Mouse (Mus musculus) embryonic facial prominence, embryonic 13.5 days (tissue): ENCODE data around the gene Sprr2k. TPM values are rescaled to one million over a fixed set of nuclear protein-coding genes. Genes with fewer than 3 reads are reported as not detected.

ENCODE experiments used
- ATAC-seq: fragments of 200-750 bp; cut with Nextera tagmentation; 2 replicates; pipeline ENCODE4 v1.8.0; 2017; ENCODE audit warnings: low read depth; ENCODE audit not compliant: insufficient number of reproducible peaks, insufficient read depth, low FRiP score, low TSS enrichment
- H3K27ac ChIP-seq: fragments of 300-500 bp; sonication (generic); 2 replicates; pipeline ENCODE4 v1.5.1; 2015; ENCODE audit warnings: moderate library complexity, mild to moderate bottlenecking, inconsistent platforms
- H3K27me3 ChIP-seq: fragments of 300-500 bp; sonication (generic); 2 replicates; pipeline ENCODE4 v1.6.1; 2015; ENCODE audit warnings: mild to moderate bottlenecking, inconsistent platforms
- H3K36me3 ChIP-seq: fragments of 300-500 bp; sonication (generic); 2 replicates; pipeline ENCODE4 v1.6.1; 2015; ENCODE audit warnings: mild to moderate bottlenecking, inconsistent platforms
- H3K4me1 ChIP-seq: fragments of 300-500 bp; sonication (generic); 2 replicates; pipeline ENCODE4 v1.6.1; 2015; ENCODE audit warnings: inconsistent platforms
- H3K4me2 ChIP-seq: fragments of 300-500 bp; sonication (generic); 2 replicates; pipeline ENCODE4 v1.6.1; 2015; ENCODE audit warnings: moderate library complexity, mild to moderate bottlenecking, inconsistent platforms
- H3K4me3 ChIP-seq: fragments of 300-500 bp; sonication (generic); 2 replicates; pipeline ENCODE4 v1.5.1; 2015; ENCODE audit warnings: mild to moderate bottlenecking, inconsistent platforms
- H3K9ac ChIP-seq: fragments of 300-500 bp; sonication (generic); 2 replicates; pipeline ENCODE4 v1.6.1; 2015; ENCODE audit warnings: mild to moderate bottlenecking, inconsistent platforms
- H3K9me3 ChIP-seq: fragments of 300-500 bp; sonication (generic); 2 replicates; pipeline ENCODE4 v1.6.1; 2016; ENCODE audit warnings: inconsistent platforms
- WGBS: fragments of 180-500 bp; shearing (Covaris S2); methylation state at CpG from one replicate; pipeline ENCODE4 v1.1.7; 2015; ENCODE audit warnings: mixed read lengths; 5-methylcytosine and 5-hydroxymethylcytosine counted together
- polyA plus RNA-seq: library from polyadenylated mRNA; unstranded; fragments of >200 nt; fragmentation: Nextera tagmentation; extraction: Ambion mirVana; gene quantifications from 2 replicates; pipeline ENCODE4 v1.2.1, GENCODE M21; 2015

The Sprr2k gene
- not detected in 2 replicates for polyA plus RNA-seq

DNA sequence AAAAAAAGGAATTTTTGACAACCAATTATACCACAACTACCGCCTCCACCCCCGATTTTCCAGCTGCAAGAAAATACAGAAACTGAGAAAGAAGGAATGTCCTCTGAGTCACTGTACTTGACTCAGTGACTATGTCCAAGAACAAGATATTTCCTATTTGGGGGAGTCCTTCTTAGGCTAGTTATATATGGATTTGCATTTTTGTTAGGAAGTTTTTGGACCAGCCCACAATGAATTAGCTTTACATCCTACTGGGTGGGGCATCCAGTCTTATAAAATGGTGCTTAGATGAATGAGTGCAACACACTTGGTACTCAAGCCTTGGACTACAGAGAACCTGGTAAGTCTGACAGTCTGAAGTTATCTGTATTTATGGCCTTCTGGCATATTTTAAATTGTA is at the start of gene Sprr2k:
TSS of gene Sprr2k (plus strand) at position 301 of the 400 bp plus-strand sequence.
- no peak within 1 kb of the TSS for H3K4me2 ChIP-seq
- no peaks in the 10 kb centered on the region for H3K36me3 ChIP-seq
- no peak for ATAC-seq
- no peak within 1 kb of the TSS for H3K27ac ChIP-seq
- H3K27me3 ChIP-seq: no peaks in the 10 kb centered on the region
- H3K4me3 ChIP-seq: no peak within 1 kb of the TSS
- H3K9me3 ChIP-seq: no peaks in the 10 kb centered on the region
- H3K4me1 ChIP-seq: no peaks in the 10 kb centered on the region
- H3K9ac ChIP-seq: no peak within 1 kb of the TSS
- WGBS: 68% methylated on average over 2 of the region's 2 CpGs

DNA sequence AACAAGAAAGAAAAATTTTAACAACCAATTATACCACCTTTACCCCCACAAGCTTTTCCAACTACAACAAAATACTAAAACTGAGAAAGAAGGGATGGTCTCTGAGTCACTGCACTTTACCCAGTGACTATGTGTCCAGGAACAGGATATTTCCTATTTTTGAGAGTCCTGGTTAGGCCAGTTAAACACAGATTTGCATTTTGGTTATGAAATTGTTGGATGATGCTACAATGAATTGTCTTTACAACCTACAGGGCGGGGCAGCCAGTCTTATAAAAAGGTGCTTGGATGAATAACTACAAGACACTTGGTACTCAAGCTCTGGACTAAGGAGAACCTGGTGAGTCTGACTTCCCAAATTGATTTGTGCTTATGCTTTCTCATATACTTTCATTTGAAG is 47.0 kb upstream of the Sprr2k start, which contains the start of gene Sprr2h:
TSS of gene Sprr2h (plus strand) at position 301 of the 400 bp plus-strand sequence.
- H3K4me1 ChIP-seq: no peaks in the 10 kb centered on the region
- no peak within 1 kb of the TSS for H3K4me2 ChIP-seq
- no peak within 1 kb of the TSS for H3K27ac ChIP-seq
- no peak within 1 kb of the TSS for H3K4me3 ChIP-seq
- 72% methylated on average over 1 of the region's 1 CpGs for WGBS
- no peaks in the 10 kb centered on the region for H3K9me3 ChIP-seq
- no peaks in the 10 kb centered on the region for H3K27me3 ChIP-seq
- no peaks in the 10 kb centered on the region for H3K36me3 ChIP-seq
- H3K9ac ChIP-seq: no peak within 1 kb of the TSS
- ATAC-seq: no peak

DNA sequence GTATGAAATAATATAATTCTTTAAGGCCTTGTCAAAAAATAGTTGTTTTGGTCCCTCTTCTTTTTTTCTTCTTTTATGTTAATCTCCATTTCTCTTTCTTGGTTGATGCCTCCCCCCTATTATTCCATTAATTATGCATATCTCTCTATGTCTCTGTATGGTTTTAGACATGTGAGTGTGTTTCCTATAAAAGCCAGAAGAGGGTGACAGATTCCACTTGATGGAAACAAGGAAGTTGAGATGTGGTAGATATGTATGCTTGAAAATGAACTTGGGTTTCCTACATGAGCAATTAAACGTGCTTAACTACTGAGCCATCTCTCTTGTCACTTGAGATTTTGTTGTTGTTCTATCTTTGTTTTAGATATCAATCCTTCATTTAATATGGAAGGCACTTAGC is 38.1 kb upstream of the Sprr2k start:
- H3K4me2 ChIP-seq: no peak overlapping the region
- H3K9ac ChIP-seq: no peak overlapping the region
- H3K27ac ChIP-seq: no peak overlapping the region
- no peak overlapping the region for H3K4me3 ChIP-seq
- H3K9me3 ChIP-seq: no peaks in the 10 kb centered on the region
- H3K36me3 ChIP-seq: no peaks in the 10 kb centered on the region
- no peaks in the 10 kb centered on the region for H3K27me3 ChIP-seq
- ATAC-seq: no peak
- no peaks in the 10 kb centered on the region for H3K4me1 ChIP-seq
- WGBS: 58% methylated on average over 1 of the region's 1 CpGs

DNA sequence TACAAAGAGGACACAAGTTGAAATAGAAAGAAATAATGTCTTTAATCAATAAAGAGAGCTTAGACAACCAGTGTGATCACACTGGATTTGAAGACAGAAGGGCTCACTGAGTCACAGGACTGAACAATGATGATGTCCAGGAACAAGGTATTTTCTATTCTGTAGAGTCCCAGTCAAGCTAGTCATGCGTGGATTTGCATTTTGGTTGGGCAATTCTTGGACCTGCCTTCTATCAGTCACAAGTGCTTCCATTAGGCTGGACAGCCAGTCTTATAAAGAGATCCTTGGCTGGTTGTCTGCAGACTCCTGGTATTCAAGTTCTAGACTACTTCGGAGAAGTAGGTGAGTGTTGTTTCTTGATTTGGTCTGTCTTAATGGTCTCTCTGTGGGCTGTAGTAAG is 24.7 kb upstream of the Sprr2k start, which contains the start of gene Sprr2i:
TSS of gene Sprr2i (plus strand) at position 301 of the 400 bp plus-strand sequence.
- H3K4me3 ChIP-seq: no peak within 1 kb of the TSS
- H3K9ac ChIP-seq: no peak within 1 kb of the TSS
- no peak within 1 kb of the TSS for H3K27ac ChIP-seq
- no peaks in the 10 kb centered on the region for H3K36me3 ChIP-seq
- H3K9me3 ChIP-seq: no peaks in the 10 kb centered on the region
- no peak for ATAC-seq
- no peaks in the 10 kb centered on the region for H3K4me1 ChIP-seq
- no peak within 1 kb of the TSS for H3K4me2 ChIP-seq
- WGBS: 87% methylated on average over 2 of the region's 2 CpGs
- no peaks in the 10 kb centered on the region for H3K27me3 ChIP-seq

DNA sequence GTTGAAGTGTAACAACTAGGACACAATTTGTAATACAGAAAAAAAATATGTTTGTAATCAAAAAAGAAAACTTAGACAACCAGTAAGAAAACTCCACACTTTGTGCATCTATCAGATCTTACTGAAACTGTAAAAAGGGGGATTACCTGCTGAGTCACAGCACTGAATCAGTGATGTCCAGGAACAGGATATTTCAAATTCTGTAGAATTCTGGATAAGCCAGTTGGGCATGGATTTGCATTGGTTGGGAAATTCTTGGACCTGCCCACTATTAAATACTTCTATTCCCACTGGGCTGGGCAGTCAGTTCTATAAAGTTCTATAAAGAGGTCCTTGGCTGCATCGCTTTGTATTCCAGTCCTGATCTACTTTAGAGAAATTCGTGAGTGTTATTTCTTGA is 14.6 kb upstream of the Sprr2k start, which contains the start of gene Sprr2j-ps:
TSS of gene Sprr2j-ps (plus strand) at position 301 of the 400 bp plus-strand sequence.
- Histone ChIP-seq H3K36me3 (no peaks in the 10 kb centered on the region), H3K4me2 (no peak within 1 kb of the TSS), H3K4me1 (no peaks in the 10 kb centered on the region), H3K27ac (no peak within 1 kb of the TSS), H3K27me3 (no peaks in the 10 kb centered on the region), H3K4me3 (no peak within 1 kb of the TSS), H3K9me3 (no peaks in the 10 kb centered on the region), H3K9ac (no peak within 1 kb of the TSS)
- ATAC-seq: no peak
- whole genome bisulfite sequencing: 95% methylated on average over 2 of the region's 2 CpGs

DNA sequence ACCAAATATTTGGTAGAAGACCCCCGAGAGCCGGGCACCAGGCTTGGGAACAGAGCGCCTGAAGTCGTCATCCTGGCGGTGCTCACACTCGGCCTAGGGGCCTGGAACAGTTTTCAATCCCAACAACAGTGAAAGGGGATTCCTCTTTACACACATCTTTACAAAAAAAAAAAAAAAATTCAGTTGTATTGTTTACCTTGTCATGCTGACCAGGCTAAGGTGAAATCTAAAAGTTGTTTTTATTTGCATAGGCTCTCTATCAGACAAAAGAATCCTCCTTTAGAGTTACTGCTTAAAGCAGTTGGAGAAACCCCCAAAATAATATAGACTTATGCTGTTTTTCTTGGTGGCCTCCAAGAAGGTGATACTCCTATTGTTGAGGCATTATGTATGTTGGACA is 3.1 kb upstream of the Sprr2k start, which contains the start of gene Gm9774:
TSS of gene Gm9774 (minus strand) at position 101 of the 400 bp plus-strand sequence.
- Histone ChIP-seq H3K4me3 (no peak within 1 kb of the TSS), H3K36me3 (no peaks in the 10 kb centered on the region), H3K27ac (no peak within 1 kb of the TSS), H3K4me2 (no peak within 1 kb of the TSS), H3K4me1 (no peaks in the 10 kb centered on the region), H3K9ac (no peak within 1 kb of the TSS), H3K9me3 (no peaks in the 10 kb centered on the region), H3K27me3 (no peaks in the 10 kb centered on the region)
- ATAC-seq: no peak
- 86% methylated on average over 6 of the region's 6 CpGs for WGBS

DNA sequence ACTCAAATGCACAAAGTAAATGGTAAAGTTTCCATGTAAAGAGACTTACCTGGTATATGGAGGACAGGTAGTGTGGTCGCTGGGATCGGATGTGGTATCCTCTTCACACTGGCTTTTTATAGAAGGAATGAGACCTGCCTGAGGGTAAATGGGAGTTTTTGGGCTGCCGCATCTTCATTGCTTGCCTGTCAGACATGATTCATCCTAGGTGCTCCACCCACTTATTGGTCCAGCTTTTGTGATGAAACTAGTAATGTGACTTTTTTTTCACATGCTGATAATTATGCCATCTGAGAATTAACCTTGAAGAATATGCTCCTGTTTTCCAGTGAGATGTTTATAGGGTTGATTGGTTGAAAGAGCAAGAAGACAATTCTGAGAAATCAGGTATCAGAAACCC is 6.3 kb downstream of the Sprr2k start, which contains the start of gene Sprr1b:
TSS of gene Sprr1b (minus strand) at position 101 of the 400 bp plus-strand sequence.
- no peak within 1 kb of the TSS for H3K4me2 ChIP-seq
- 88% methylated on average over 3 of the region's 3 CpGs for WGBS
- H3K27me3 ChIP-seq: no peaks in the 10 kb centered on the region
- no peak within 1 kb of the TSS for H3K27ac ChIP-seq
- no peaks in the 10 kb centered on the region for H3K36me3 ChIP-seq
- no peaks in the 10 kb centered on the region for H3K4me1 ChIP-seq
- no peak within 1 kb of the TSS for H3K4me3 ChIP-seq
- H3K9me3 ChIP-seq: no peaks in the 10 kb centered on the region
- no peak for ATAC-seq
- H3K9ac ChIP-seq: no peak within 1 kb of the TSS

DNA sequence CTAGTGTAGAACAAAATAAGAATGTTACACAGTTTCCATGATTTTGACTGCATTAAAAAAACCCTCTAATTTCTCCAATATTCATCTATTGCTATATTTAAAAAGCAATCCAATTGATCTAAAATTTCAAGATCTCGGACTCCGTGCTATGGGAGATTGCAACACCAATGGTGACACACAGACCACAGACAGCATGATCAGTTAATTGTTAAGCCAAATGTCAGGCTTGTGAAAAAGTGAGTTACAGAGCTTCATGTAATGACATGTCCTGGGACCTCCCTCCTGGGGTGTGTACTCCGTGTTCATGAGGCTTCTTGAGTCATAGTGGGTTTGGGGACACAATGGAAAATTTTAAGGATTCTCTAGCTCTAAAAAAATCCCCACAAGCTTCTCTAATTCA is 7.8 kb downstream of the Sprr2k start:
- 84% methylated on average over 3 of the region's 3 CpGs for WGBS
- H3K4me1 ChIP-seq: no peaks in the 10 kb centered on the region
- no peaks in the 10 kb centered on the region for H3K36me3 ChIP-seq
- no peak overlapping the region for H3K27ac ChIP-seq
- no peak overlapping the region for H3K4me3 ChIP-seq
- H3K4me2 ChIP-seq: no peak overlapping the region
- H3K9ac ChIP-seq: no peak overlapping the region
- no peaks in the 10 kb centered on the region for H3K9me3 ChIP-seq
- no peaks in the 10 kb centered on the region for H3K27me3 ChIP-seq
- no peak for ATAC-seq

DNA sequence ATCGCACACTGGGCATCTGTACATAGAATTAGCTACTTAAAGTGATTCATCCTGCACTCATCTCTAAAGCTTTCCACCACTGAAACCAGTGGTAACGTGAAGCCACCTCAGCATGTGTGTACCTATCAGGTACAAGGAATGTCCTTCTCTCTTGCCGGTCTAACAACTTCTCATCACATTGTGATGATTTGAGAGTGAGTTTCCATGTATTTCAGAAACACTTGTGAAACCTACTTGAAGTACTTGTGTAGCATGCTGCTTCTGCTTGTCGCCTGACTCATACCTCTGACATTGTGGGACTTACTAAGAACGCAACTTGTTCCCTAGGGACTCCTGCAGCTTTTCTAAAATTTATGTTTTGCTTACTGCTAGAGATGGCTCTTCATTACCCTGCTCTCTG is 22.8 kb downstream of the Sprr2k start:
- WGBS: 88% methylated on average over 5 of the region's 5 CpGs

DNA sequence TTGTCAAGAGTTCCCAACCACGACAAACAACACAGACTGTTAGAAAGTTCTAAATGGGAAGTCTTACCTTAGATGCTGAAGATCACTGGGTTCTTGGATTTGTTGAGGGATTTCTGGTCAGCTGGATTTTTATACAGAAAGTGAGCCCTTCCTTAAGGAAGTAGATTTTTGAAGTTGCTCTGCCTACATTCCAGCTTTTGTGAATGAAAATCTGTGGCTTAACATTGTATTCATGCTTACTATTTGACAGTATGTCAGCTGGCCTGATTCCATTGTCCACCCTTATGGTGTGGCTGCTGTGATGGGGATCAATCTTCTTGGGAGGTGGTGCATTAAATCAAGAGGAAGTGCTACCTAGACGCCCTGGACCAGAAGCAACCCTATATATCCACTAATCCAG is 26.2 kb downstream of the Sprr2k start, which contains the start of gene Sprr3:
TSS of gene Sprr3 (minus strand) at position 101 of the 400 bp plus-strand sequence.
- H3K27me3 ChIP-seq: no peaks in the 10 kb centered on the region
- no peak within 1 kb of the TSS for H3K27ac ChIP-seq
- 62% methylated on average over 2 of the region's 2 CpGs for WGBS
- ATAC-seq: no peak
- H3K9ac ChIP-seq: no peak within 1 kb of the TSS
- H3K4me3 ChIP-seq: no peak within 1 kb of the TSS
- H3K4me2 ChIP-seq: no peak within 1 kb of the TSS
- no peaks in the 10 kb centered on the region for H3K9me3 ChIP-seq
- no peaks in the 10 kb centered on the region for H3K36me3 ChIP-seq
- no peaks in the 10 kb centered on the region for H3K4me1 ChIP-seq

More for the DNA sequence above, 22.8 kb downstream of the Sprr2k start:
- H3K4me2 ChIP-seq: no peak overlapping the region
- H3K27me3 ChIP-seq: no peaks in the 10 kb centered on the region
- no peak for ATAC-seq
- no peak overlapping the region for H3K27ac ChIP-seq
- no peak overlapping the region for H3K9ac ChIP-seq
- H3K4me3 ChIP-seq: no peak overlapping the region
- no peaks in the 10 kb centered on the region for H3K36me3 ChIP-seq
- no peaks in the 10 kb centered on the region for H3K4me1 ChIP-seq
- no peaks in the 10 kb centered on the region for H3K9me3 ChIP-seq

DNA sequence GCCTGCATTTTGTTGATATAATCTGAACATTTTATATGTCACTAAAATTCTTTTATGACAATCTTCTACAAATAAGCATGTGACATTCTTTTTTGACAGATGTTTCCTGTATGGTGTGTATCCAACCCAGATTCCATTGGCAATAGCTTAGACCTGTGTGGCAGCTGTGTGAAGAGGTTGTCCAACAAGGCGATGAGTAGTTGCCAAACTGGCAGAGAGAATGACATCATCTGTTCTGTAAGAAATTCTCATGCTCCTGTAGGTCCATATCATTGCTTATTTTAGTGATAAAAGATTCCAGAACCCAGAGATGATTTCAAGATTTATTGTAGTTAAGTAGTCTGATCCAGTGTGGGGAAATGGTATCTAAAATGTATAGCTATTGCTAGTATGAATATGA is 34.2 kb downstream of the Sprr2k start:
- H3K4me2 ChIP-seq: no peak overlapping the region
- no peaks in the 10 kb centered on the region for H3K9me3 ChIP-seq
- no peaks in the 10 kb centered on the region for H3K27me3 ChIP-seq
- no peaks in the 10 kb centered on the region for H3K4me1 ChIP-seq
- ATAC-seq: no peak
- H3K36me3 ChIP-seq: no peaks in the 10 kb centered on the region
- 78% methylated on average over 1 of the region's 1 CpGs for WGBS
- no peak overlapping the region for H3K4me3 ChIP-seq
- no peak overlapping the region for H3K9ac ChIP-seq
- no peak overlapping the region for H3K27ac ChIP-seq

DNA sequence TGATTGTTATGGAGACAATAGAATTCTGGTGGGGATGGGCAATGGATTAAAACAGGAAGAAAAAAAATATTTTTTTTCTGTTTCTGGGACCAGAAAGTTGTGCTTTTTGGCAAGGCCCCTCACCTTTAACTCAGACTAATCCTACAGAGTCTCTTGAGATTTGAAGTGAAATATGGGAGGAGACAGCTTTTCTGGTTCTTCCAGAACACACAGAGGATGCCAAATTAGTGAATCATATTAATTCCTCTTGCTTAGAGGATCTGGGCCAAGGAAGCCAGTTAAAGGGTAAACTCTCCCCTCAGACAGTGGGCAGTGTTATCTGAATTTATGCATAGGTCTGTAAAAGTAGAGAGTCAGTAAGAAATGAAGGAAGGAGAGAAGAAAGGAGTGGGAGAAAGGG is 35.0 kb downstream of the Sprr2k start:
- Histone ChIP-seq H3K27me3 (no peaks in the 10 kb centered on the region), H3K4me1 (no peaks in the 10 kb centered on the region), H3K4me3 (no peak overlapping the region), H3K27ac (no peak overlapping the region), H3K36me3 (no peaks in the 10 kb centered on the region), H3K9ac (no peak overlapping the region), H3K4me2 (no peak overlapping the region), H3K9me3 (no peaks in the 10 kb centered on the region)
- ATAC-seq: no peak
